Mouse (Mus musculus): ENCODE data around the gene Crebbp.
"Not testable (repeated sequence)": the region's sequence is repeated elsewhere in the genome, so short reads cannot be mapped to it uniquely, and the experiment has no call there.

Crebbp gene

GRCm38 (mm10) chr16:4213799-4214551 lies at the start of gene Crebbp:
Crebbp (minus strand) TSS chr16:4213997.
- peak; percentile 88 for DNase-seq (ENCODE audit: extremely low read depth, insufficient read length, low spot score)

DNA sequence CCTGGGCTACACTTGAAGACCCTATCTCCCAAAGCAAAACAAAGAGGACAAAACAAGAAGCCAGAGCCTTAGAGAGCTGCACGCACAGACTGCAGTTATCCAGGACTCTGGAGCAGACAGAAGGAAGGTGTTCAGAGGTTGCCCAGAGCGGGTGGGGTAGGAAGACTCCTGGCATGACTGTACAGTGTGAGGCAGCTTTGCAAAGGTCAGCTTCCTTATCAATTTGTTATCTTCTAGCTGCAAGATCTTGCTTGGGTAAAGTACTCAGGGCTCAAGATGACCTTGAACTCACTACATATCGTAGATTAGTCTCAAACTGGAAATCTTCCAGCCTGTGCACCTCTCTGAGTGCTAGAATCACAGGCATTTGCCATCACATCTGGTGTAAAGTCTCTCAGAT lies 49.7 kb upstream of the Crebbp start:
- DNase-seq (ENCODE audit: extremely low read depth, insufficient read length, low spot score): no peak

- no peak for DNase-seq (ENCODE audit: extremely low read depth, insufficient read length, low spot score)
These were observed 43.7 kb upstream of the Crebbp start for GRCm38 (mm10) chr16:4257546-4257945.

- no peak for DNase-seq (ENCODE audit: extremely low read depth, insufficient read length, low spot score)
These were observed 35.0 kb upstream of the Crebbp start for GRCm38 (mm10) chr16:4248791-4249190.

DNA sequence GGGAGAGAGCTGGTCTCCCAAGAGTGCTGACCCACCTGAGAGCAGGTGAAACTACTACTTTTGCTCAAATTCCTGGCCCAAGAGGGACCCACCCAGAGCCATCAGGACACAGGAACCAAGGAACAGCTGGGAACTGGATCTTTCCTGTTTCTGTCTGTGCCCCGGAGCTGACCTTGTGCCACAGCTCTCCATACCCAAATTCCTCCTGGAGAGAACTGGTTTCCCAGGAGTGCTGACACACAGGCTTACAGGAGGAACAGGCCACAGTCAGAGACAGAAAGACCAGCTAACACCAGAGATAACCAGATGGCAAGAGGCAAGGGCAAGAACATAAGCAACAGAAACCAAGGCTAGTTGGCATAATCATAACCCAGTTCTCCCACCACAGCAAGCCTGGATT lies 31.4 kb upstream of the Crebbp start:
- DNase-seq (ENCODE audit: extremely low read depth, insufficient read length, low spot score): not testable (repeated sequence)

DNA sequence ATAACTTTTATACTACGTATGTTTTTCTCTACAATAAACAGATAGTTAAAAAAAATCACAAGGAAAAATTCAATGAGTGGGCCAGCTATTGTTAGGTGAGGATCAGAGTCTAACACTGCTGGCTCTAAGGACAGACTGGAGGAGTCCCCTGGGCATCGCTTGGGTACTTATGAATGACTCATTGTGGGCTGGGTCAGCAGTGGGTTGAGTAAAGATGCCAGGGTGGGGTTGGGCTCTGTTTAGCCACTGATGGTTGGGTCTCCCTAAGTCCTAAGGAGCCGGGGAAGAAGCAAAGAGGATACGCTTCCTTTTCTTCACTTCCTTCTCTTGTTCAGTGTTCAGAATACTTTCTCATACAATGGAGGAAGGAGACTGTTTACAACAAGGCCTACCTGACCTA lies 22.3 kb upstream of the Crebbp start:
- peak; percentile 57 for DNase-seq (ENCODE audit: extremely low read depth, insufficient read length, low spot score)

- DNase-seq (ENCODE audit: extremely low read depth, insufficient read length, low spot score): no peak
These were observed 21.8 kb upstream of the Crebbp start for GRCm38 (mm10) chr16:4235587-4235986.

DNA sequence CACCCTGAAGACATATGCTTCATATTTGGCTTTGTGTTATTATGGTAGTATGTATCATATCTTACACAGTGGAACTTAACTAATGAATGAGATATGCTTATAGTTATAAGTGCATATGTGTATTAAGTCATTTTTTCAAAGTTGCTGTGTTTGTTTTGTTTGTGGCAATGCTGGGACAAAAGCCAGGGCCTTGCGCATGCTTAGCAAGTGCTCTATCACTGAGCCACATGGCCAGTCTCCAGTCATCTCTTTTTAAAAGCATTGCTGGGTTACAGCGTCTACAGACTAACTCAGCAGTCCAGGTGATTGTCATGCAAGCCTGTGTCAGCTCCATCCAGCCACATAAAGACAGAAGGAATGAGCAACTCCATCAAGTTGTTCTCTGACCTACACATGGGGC lies 12.0 kb upstream of the Crebbp start:
- no peak for DNase-seq (ENCODE audit: extremely low read depth, insufficient read length, low spot score)

DNA sequence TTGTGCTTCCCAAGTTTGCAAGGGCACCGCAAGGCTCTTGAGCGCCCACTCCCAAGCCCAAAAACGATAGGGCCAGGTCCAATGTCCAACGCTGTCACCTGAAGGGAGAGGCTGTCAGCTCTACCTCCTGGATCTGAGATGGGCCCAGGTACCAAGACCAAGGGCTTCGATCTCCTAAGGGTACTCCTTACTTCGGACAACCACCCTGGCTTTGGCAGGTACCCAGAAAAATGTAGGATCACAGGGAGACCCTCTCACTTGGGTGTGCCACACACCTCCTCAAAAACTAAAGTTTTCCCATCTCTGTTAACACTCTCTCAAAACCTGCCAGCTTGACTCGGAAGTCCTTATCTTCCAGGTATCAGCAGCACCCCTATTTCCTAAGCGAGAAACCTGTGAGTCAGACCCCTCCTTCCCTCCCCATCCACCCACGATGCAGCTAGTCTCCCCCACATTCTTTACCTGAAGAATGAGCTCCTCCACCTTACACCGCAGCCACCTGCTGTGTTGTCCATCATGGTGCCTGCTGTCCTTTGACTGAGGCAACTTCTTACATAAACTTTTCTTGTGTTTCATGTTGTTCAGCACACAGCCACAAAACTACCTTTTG lies 939 bp upstream of the Crebbp start:
- DNase-seq (ENCODE audit: extremely low read depth, insufficient read length, low spot score): no peak

DNA sequence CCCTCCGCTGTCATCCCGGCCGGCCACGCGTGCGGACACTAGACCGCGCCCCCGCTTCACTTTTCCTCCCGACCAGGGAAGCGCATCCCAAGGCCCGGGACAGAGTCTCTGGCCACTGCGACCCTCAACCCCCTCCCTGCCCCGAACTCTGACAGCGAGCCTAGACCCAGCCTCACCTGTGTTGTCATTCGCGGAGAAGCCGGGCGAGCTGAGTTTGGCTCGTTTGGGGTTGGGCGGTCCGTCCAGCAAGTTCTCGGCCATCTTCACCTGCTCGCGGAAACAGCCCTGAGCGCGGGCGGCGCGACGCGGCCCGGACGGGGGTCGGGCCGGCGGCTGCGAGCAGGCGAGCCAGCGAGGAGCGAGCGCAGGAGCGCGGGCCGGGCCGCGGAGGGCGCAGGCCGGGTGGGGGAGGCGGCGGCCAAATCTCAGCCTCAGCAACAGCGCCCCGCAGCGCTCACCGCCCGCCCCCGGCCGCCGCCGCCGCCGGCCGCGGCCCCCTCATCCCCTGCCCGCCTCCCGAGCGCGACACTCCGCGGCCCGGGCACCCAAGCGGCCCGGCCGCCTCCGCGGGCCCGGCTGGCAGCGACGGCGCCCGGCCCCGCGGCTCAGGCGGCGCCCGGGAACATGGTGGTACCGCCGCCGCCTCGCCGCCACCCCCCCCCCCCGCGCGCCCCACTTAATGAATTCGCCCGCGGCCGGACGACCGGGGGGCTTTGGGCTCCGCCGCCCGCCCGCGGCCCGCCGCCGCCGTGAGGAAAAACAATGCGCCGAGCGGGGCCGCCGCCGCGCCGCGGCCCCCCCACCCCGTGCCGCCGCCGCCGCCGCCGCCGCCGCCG lies 616 bp downstream of the Crebbp start:
- DNase-seq (ENCODE audit: extremely low read depth, insufficient read length, low spot score): peak; percentile 71

- DNase-seq (ENCODE audit: extremely low read depth, insufficient read length, low spot score): no peak
These were observed 1.4 kb downstream of the Crebbp start for GRCm38 (mm10) chr16:4212167-4212962.

GRCm38 (mm10) chr16:4210290-4210689 lies 3.5 kb downstream of the Crebbp start:
- no peak for DNase-seq (ENCODE audit: extremely low read depth, insufficient read length, low spot score)

- DNase-seq (ENCODE audit: extremely low read depth, insufficient read length, low spot score): no peak
These were observed 10.2 kb downstream of the Crebbp start for GRCm38 (mm10) chr16:4203592-4203991.

GRCm38 (mm10) chr16:4199995-4200394 lies 13.8 kb downstream of the Crebbp start:
- no peak for DNase-seq (ENCODE audit: extremely low read depth, insufficient read length, low spot score)

GRCm38 (mm10) chr16:4199566-4199965 lies 14.2 kb downstream of the Crebbp start:
- DNase-seq (ENCODE audit: extremely low read depth, insufficient read length, low spot score): no peak

DNA sequence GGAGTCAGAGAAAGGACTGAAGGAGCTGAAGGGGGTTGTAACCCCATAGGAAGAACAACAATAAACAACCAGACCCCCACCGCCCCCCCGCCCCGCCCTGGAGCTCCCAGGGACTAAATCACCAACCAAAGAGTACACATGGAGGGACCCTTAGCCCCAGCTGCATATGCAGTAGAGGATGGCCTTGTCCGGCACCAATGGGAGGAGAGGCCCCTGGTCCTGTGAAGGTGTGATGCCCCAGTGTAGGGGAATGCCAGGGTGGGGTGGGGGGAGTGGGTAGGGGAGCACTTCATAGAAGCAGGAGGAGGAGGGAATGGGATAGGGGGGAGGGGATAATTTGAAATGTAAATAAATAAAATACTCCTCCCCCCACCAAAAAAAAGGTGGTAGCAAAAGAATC lies 15.8 kb downstream of the Crebbp start:
- no peak for DNase-seq (ENCODE audit: extremely low read depth, insufficient read length, low spot score)

DNA sequence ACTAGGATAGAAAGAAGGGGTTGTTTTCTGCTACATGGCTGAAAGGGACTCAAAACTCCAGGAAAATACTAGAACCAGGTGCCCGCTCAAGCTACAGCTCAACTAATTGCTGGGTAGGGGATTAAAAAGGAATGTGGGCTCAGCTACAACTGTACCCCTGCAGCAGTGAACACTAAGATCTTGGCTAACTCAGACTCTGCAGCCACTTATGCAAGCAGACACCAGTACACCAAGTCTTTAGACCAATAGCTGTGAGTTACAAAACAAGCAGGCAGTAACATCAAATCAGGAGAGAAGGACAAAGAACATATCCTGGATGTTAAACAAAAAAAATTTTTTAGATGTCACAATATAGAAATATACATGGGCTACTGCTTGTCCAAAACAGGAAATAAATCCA lies 23.6 kb downstream of the Crebbp start:
- DNase-seq (ENCODE audit: extremely low read depth, insufficient read length, low spot score): no peak

DNA sequence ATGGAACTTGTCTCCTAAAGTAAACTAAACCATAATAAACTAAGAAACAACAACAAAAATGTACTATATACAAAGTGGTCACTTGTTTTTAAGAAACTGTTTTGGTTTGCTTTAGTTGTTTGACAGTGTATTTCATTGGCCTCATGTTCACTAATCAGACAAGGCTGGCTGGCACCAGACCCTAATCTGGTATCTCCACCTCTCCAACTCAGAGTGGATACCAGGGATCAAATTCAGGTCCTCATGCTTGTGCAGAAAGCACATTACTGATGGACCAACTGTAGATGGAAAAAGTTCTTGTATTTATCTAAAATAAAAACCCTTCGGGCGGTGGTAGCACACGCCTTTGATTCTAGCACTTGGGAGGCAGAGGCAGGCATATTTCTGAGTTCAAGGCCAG lies 38.7 kb downstream of the Crebbp start:
- DNase-seq (ENCODE audit: extremely low read depth, insufficient read length, low spot score): no peak

- DNase-seq (ENCODE audit: extremely low read depth, insufficient read length, low spot score): no peak
These were observed 44.3 kb downstream of the Crebbp start for GRCm38 (mm10) chr16:4169530-4169929.

- DNase-seq (ENCODE audit: extremely low read depth, insufficient read length, low spot score): no peak
These were observed 45.3 kb downstream of the Crebbp start for GRCm38 (mm10) chr16:4168476-4168875.

- no peak for DNase-seq (ENCODE audit: extremely low read depth, insufficient read length, low spot score)
These were observed 52.9 kb downstream of the Crebbp start for GRCm38 (mm10) chr16:4160898-4161247.

Measured in 3134 (cell line).